Mouse (Mus musculus): ENCODE results near the gene Scd2. TPM values are rescaled to one million over a fixed set of nuclear protein-coding genes. Genes with fewer than 3 reads are reported as not detected.

The Scd2 gene
- polyA plus RNA-seq, 1 experiment from 2014 or later, result 247 TPM

GRCm38 (mm10) chr19:44301671-44302305 is 8.3 kb downstream of the Scd2 start:
- Histone ChIP-seq H3K27ac (no peak overlapping the region), H3K36me3 (ENCODE audit: poor library complexity, severe bottlenecking) (peaks cover 99% of the 10 kb centered on the region), H3K27me3 (no peaks in the 10 kb centered on the region), H3K4me2 (peak overlapping the region; percentile 99; the same call in 1 of the 2 replicates), H3K4me1 (peaks cover 80% of the 10 kb centered on the region), H3K4me3 (no peak overlapping the region), H3K9ac (no peak overlapping the region), H3K9me3 (replicated peaks) (no peaks in the 10 kb centered on the region)
- 85% methylated on average over 9 of the region's 9 CpGs for WGBS
- ATAC-seq, result no peak

GRCm38 (mm10) chr19:44302901-44303300 is 9.4 kb downstream of the Scd2 start:
- Histone ChIP-seq H3K27ac (no peak overlapping the region), H3K27me3 (no peaks in the 10 kb centered on the region), H3K4me3 (no peak overlapping the region), H3K9ac (no peak overlapping the region), H3K4me1 (peaks cover 69% of the 10 kb centered on the region), H3K9me3 (replicated peaks) (no peaks in the 10 kb centered on the region), H3K36me3 (ENCODE audit: poor library complexity, severe bottlenecking) (peaks cover 99% of the 10 kb centered on the region), H3K4me2 (no peak overlapping the region)
- 88% methylated on average over 11 of the region's 11 CpGs for WGBS
- ATAC-seq, result no peak

- H3K36me3 ChIP-seq (ENCODE audit: poor library complexity, severe bottlenecking), result peaks cover 99% of the 10 kb centered on the region
- no peak overlapping the region for H3K4me3 ChIP-seq
- no peaks in the 10 kb centered on the region for H3K27me3 ChIP-seq
- H3K4me1 ChIP-seq, result peaks cover 63% of the 10 kb centered on the region
- no peak overlapping the region for H3K27ac ChIP-seq
- no peak overlapping the region for H3K4me2 ChIP-seq
- no peak for ATAC-seq
- no peak overlapping the region for H3K9ac ChIP-seq
- WGBS, result 79% methylated on average over 8 of the region's 8 CpGs
- H3K9me3 ChIP-seq (replicated peaks), result no peaks in the 10 kb centered on the region
Measured at GRCm38 (mm10) chr19:44303502-44303901, 10.0 kb downstream of the Scd2 start.

GRCm38 (mm10) chr19:44304419-44304818 is 10.9 kb downstream of the Scd2 start:
- Histone ChIP-seq H3K9ac (no peak overlapping the region), H3K4me1 (peaks cover 54% of the 10 kb centered on the region), H3K27me3 (no peaks in the 10 kb centered on the region), H3K4me3 (no peak overlapping the region), H3K4me2 (no peak overlapping the region), H3K27ac (no peak overlapping the region), H3K36me3 (ENCODE audit: poor library complexity, severe bottlenecking) (peaks cover 95% of the 10 kb centered on the region), H3K9me3 (replicated peaks) (no peaks in the 10 kb centered on the region)
- no peak for ATAC-seq
- WGBS, result 82% methylated on average over 10 of the region's 10 CpGs

- Histone ChIP-seq H3K4me2 (no peak overlapping the region), H3K9ac (no peak overlapping the region), H3K27ac (no peak overlapping the region), H3K36me3 (ENCODE audit: poor library complexity, severe bottlenecking) (peaks cover 93% of the 10 kb centered on the region), H3K9me3 (replicated peaks) (no peaks in the 10 kb centered on the region), H3K4me3 (no peak overlapping the region), H3K4me1 (peaks cover 48% of the 10 kb centered on the region), H3K27me3 (no peaks in the 10 kb centered on the region)
- 86% methylated on average over 16 of the region's 16 CpGs for WGBS
- no peak for ATAC-seq
Measured at GRCm38 (mm10) chr19:44304851-44305510, 11.5 kb downstream of the Scd2 start.

- H3K36me3 ChIP-seq (ENCODE audit: poor library complexity, severe bottlenecking), result peaks cover 86% of the 10 kb centered on the region
- H3K9me3 ChIP-seq (replicated peaks), result no peaks in the 10 kb centered on the region
- no peak overlapping the region for H3K4me3 ChIP-seq
- no peak overlapping the region for H3K4me2 ChIP-seq
- no peak overlapping the region for H3K9ac ChIP-seq
- H3K27ac ChIP-seq, result no peak overlapping the region
- 89% methylated on average over 15 of the region's 15 CpGs for WGBS
- ATAC-seq, result no peak
- no peaks in the 10 kb centered on the region for H3K27me3 ChIP-seq
- H3K4me1 ChIP-seq, result peaks cover 45% of the 10 kb centered on the region
Measured at GRCm38 (mm10) chr19:44305701-44306100, 12.2 kb downstream of the Scd2 start.

GRCm38 (mm10) chr19:44306171-44306570 is 12.7 kb downstream of the Scd2 start:
- 76% methylated on average over 7 of the region's 7 CpGs for WGBS
- peaks cover 82% of the 10 kb centered on the region for H3K36me3 ChIP-seq (ENCODE audit: poor library complexity, severe bottlenecking)

GRCm38 (mm10) chr19:44307101-44307914 is 13.8 kb downstream of the Scd2 start:
- Histone ChIP-seq H3K4me3 (no peak overlapping the region), H3K9ac (no peak overlapping the region), H3K4me2 (no peak overlapping the region), H3K9me3 (replicated peaks) (no peaks in the 10 kb centered on the region), H3K4me1 (peaks cover 47% of the 10 kb centered on the region), H3K36me3 (ENCODE audit: poor library complexity, severe bottlenecking) (peaks cover 71% of the 10 kb centered on the region), H3K27ac (0 out of 2 replicates have a peak overlapping the region, but pooled peaks have one; percentile 31), H3K27me3 (no peaks in the 10 kb centered on the region)
- WGBS, result 83% methylated on average over 9 of the region's 9 CpGs
- ATAC-seq, result no peak

More at GRCm38 (mm10) chr19:44306171-44306570, 12.7 kb downstream of the Scd2 start:
- Histone ChIP-seq H3K4me3 (no peak overlapping the region), H3K4me1 (peaks cover 45% of the 10 kb centered on the region), H3K27ac (no peak overlapping the region), H3K4me2 (no peak overlapping the region), H3K9me3 (replicated peaks) (no peaks in the 10 kb centered on the region), H3K27me3 (no peaks in the 10 kb centered on the region), H3K9ac (no peak overlapping the region)
- no peak for ATAC-seq

- H3K9me3 ChIP-seq (replicated peaks), result no peaks in the 10 kb centered on the region
- no peak overlapping the region; the same call in 1 of the 2 replicates for H3K27ac ChIP-seq
- WGBS, result 85% methylated on average over 6 of the region's 6 CpGs
- H3K4me2 ChIP-seq, result no peak overlapping the region
- H3K4me3 ChIP-seq, result no peak overlapping the region
- no peak for ATAC-seq
- H3K4me1 ChIP-seq, result peaks cover 40% of the 10 kb centered on the region
- no peaks in the 10 kb centered on the region for H3K27me3 ChIP-seq
- H3K36me3 ChIP-seq (ENCODE audit: poor library complexity, severe bottlenecking), result peaks cover 64% of the 10 kb centered on the region
- no peak overlapping the region for H3K9ac ChIP-seq
Measured at GRCm38 (mm10) chr19:44307915-44308470, 14.5 kb downstream of the Scd2 start.

GRCm38 (mm10) chr19:44308611-44309246 is 15.3 kb downstream of the Scd2 start:
- Histone ChIP-seq H3K27ac (no peak overlapping the region; the same call in 1 of the 2 replicates), H3K4me2 (no peak overlapping the region), H3K9me3 (replicated peaks) (no peaks in the 10 kb centered on the region), H3K4me1 (peaks cover 36% of the 10 kb centered on the region), H3K9ac (no peak overlapping the region), H3K27me3 (no peaks in the 10 kb centered on the region), H3K4me3 (no peak overlapping the region), H3K36me3 (ENCODE audit: poor library complexity, severe bottlenecking) (peaks cover 57% of the 10 kb centered on the region)
- no peak for ATAC-seq
- WGBS, result 93% methylated on average over 8 of the region's 8 CpGs

GRCm38 (mm10) chr19:44309351-44310154 is 16.1 kb downstream of the Scd2 start:
- Histone ChIP-seq H3K4me2 (no peak overlapping the region), H3K4me3 (no peak overlapping the region), H3K9me3 (replicated peaks) (no peaks in the 10 kb centered on the region), H3K9ac (no peak overlapping the region), H3K4me1 (peaks cover 39% of the 10 kb centered on the region), H3K27ac (no peak overlapping the region), H3K27me3 (no peaks in the 10 kb centered on the region), H3K36me3 (ENCODE audit: poor library complexity, severe bottlenecking) (peaks cover 49% of the 10 kb centered on the region)
- WGBS, result 82% methylated on average over 12 of the region's 12 CpGs
- ATAC-seq, result no peak
